Mouse (Mus musculus) embryonic facial prominence, embryonic 10.5 days (tissue): Measurements from ENCODE around the gene Hexdc. TPM values are rescaled to one million over a fixed set of nuclear protein-coding genes. Genes with fewer than 3 reads are reported as not detected.
A peak's percentile ranks its signal among the peaks of the same experiment; 100 is the strongest.

Experiments
- DNase-seq: peaks from one replicate; pipeline ENCODE4 v3.0.0-alpha.2; 2017; ENCODE audit warnings: low spot score
- H3K27ac ChIP-seq: fragments of 300-500 bp; sonication (generic); replicated peaks from 2 replicates; pipeline ENCODE4 v1.5.1; 2016; ENCODE audit warnings: mild to moderate bottlenecking
- H3K27me3 ChIP-seq: fragments of 300-500 bp; sonication (generic); replicated peaks from 2 replicates; pipeline ENCODE4 v1.6.1; 2016; ENCODE audit warnings: low read depth, mild to moderate bottlenecking; ENCODE audit not compliant: poor library complexity, severe bottlenecking
- H3K36me3 ChIP-seq: fragments of 300-500 bp; sonication (generic); replicated peaks from 2 replicates; pipeline ENCODE4 v1.6.1; 2016; ENCODE audit warnings: mild to moderate bottlenecking, moderate library complexity
- H3K4me1 ChIP-seq: fragments of 300-500 bp; sonication (generic); 2 replicates; pipeline ENCODE4 v1.6.1; 2016
- H3K4me3 ChIP-seq: fragments of 300-500 bp; sonication (generic); 2 replicates; pipeline ENCODE4 v1.5.1; 2016; ENCODE audit warnings: mild to moderate bottlenecking, moderate library complexity
- H3K9me3 ChIP-seq: fragments of 300-500 bp; sonication (generic); 2 replicates; pipeline ENCODE4 v1.6.1; 2016; ENCODE audit warnings: mild to moderate bottlenecking
- WGBS: fragments of 180-500 bp; shearing (Covaris S2); methylation state at CpG from one replicate; pipeline ENCODE4 v1.1.7; 2016; 5-methylcytosine and 5-hydroxymethylcytosine counted together
- polyA plus RNA-seq: library from polyadenylated mRNA; unstranded; fragments of >200 nt; fragmentation: Nextera tagmentation; extraction: Ambion mirVana; gene quantifications from 2 replicates; pipeline ENCODE4 v1.2.1, GENCODE M21; 2016

The Hexdc gene
- 5.1 and 5.5 TPM in 2 replicates for polyA plus RNA-seq

DNA sequence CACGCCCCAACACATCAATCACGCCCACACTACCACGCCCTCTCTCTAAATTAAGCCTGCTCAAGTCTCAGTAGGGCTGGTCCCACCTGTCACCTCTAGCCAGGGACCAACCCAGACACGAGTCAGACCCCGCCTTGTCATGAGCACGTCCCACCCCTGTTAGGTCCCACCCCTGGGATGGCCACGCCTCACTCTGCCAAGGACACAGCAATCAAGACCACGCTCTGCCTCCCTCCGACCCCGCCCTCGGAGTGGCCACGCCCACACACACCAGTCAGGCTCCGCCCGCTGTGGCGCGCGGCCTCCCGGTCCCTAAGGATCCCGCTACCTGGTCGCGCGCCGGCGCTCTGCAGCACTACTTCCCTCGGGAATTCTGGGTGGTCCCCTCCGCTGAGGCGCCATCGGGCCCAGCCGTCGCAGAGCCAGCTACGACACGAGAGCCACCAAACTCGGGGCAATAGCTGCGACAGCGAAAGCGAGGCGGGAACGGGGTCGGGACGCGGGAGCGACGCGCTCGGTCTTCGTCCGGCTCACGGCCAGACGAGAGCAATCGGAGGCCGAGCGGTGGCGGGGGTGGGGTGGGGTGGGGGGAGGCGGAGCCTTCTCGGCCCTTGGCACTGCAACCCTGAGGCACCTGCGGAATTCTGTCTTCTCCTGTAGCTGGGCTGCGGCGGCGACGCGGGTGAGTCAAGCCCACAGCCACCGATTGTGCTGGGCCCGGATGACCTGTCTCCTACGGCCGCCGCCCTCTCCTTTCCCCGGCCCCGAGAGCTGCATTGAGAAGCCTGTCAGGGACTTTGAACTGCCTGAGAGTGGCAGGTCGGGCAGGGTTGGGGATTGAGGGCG lies at the start of gene Hexdc, which contains the start of gene Ogfod3:
Hexdc (plus strand) TSS at position 273 of the 846 bp plus-strand sequence.
Ogfod3 (minus strand) TSS at position 551 of the 846 bp plus-strand sequence.
- peak; percentile 98 for DNase-seq
- Histone ChIP-seq H3K36me3 (peaks cover 22% of the 10 kb centered on the region), H3K9me3 (no peaks in the 10 kb centered on the region), H3K4me1 (peaks cover 17% of the 10 kb centered on the region), H3K27me3 (no peaks in the 10 kb centered on the region), H3K27ac (peak within 1 kb of the TSS; percentile 95), H3K4me3 (peak within 1 kb of the TSS; percentile 81)
- WGBS, result under 1% methylated on average over 70 of the region's 70 CpGs

DNA sequence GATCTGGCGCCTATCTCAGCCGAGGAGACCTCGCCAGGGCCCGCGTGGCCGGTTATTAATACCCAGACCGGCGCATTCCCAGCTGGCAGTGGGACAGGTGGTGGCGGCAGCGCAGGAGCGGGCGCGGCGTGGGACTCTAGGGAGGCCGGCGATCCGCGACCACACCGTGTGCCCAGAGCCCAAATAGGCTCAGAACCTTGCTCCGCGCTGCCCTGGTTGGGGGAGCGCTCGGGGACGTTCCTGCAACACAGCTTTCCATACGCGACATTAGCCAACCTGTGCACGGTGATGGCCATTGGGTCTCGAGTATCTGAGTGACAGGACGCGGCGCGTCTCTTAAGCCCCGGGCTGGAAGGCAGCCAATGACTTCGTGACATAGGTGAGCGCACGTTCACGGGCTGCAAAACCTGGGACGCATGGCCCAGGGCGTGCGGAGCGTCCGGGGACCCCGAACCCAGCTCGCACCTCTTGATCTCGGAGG lies 47.8 kb upstream of the Hexdc start:
- H3K36me3 ChIP-seq, result no peaks in the 10 kb centered on the region
- 2% methylated on average over 45 of the region's 45 CpGs for WGBS
- no peaks in the 10 kb centered on the region for H3K9me3 ChIP-seq
- H3K4me3 ChIP-seq, result peak overlapping the region; percentile 57
- H3K27me3 ChIP-seq, result peaks cover 61% of the 10 kb centered on the region
- peak; percentile 44 for DNase-seq
- H3K4me1 ChIP-seq, result peaks cover 15% of the 10 kb centered on the region
- H3K27ac ChIP-seq, result no peak overlapping the region; the same call in 1 of the 2 replicates

DNA sequence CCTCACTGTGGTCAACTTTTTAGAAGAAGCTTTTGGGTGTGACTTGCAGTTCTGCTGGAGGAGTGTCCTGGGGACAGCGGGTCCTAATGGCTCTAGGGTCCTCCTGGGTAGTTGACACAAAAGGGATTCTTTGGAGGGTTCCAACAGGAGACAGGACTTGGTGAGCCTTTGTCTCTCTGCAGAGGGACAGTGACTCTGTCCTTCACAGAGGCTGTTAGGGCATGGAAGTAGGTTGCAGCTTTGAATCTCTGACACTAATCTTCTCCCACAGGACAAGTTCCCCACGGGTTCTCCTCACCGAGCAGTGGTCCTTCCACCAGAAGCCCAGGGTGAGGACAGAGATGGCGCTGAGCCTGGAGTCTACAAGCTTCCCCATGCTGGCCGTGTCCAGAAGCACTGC lies 44.3 kb upstream of the Hexdc start, which contains the start of gene Uts2r:
Uts2r (plus strand) TSS at position 301 of the 400 bp plus-strand sequence.
- no peak within 1 kb of the TSS for H3K4me3 ChIP-seq
- H3K4me1 ChIP-seq, result peaks cover 23% of the 10 kb centered on the region
- H3K27me3 ChIP-seq, result peaks cover 46% of the 10 kb centered on the region
- no peak for DNase-seq
- H3K36me3 ChIP-seq, result no peaks in the 10 kb centered on the region
- no peaks in the 10 kb centered on the region for H3K9me3 ChIP-seq
- WGBS, result 89% methylated on average over 5 of the region's 5 CpGs
- H3K27ac ChIP-seq, result peak within 1 kb of the TSS; percentile 21; the same call in 1 of the 2 replicates

DNA sequence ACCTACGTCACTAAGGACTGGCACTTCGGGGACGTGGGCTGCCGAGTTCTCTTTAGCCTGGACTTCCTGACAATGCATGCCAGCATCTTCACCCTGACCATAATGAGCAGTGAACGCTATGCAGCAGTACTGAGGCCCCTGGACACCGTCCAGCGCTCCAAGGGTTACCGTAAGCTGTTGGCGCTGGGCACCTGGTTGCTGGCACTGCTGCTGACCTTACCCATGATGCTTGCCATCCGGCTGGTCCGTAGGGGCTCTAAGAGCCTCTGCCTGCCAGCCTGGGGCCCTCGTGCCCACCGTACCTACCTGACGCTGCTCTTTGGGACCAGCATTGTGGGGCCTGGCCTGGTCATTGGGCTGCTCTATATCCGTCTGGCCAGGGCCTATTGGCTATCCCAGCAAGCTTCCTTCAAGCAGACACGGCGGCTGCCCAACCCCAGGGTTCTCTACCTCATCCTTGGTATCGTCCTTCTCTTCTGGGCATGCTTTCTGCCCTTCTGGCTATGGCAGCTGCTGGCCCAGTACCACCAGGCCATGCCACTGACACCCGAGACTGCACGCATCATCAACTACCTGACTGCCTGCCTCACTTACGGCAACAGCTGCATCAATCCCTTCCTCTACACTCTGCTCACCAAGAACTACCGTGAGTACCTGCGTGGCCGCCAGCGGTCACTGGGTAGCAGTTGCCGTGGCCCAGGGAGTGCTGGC lies 43.4 kb upstream of the Hexdc start:
- Histone ChIP-seq H3K27me3 (peaks cover 38% of the 10 kb centered on the region), H3K36me3 (no peaks in the 10 kb centered on the region), H3K4me1 (peaks cover 23% of the 10 kb centered on the region), H3K4me3 (no peak overlapping the region), H3K27ac (peak overlapping the region; percentile 21; the same call in 1 of the 2 replicates), H3K9me3 (no peaks in the 10 kb centered on the region)
- no peak for DNase-seq
- WGBS, result 91% methylated on average over 26 of the region's 26 CpGs

DNA sequence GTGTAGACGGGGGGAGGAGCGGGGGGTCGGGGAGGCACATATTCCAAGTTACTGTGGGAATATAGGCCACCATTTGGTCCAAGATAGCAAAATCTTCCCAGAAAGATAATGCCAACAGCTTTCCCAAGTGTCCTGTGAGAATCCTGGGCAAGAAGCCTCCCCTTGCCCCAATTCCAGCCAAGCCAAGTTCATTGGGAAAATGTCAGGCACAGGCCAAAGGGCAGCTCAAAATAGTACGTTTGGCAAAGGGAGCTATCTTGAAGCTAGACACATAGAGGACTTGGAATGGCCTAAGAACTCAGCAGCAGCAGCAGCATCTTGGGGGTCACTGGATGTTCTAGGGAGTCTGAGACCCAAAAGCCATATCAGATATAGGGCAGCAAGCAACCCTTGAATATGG lies 40.5 kb upstream of the Hexdc start:
- H3K4me1 ChIP-seq, result peaks cover 13% of the 10 kb centered on the region
- WGBS, result 88% methylated on average over 4 of the region's 4 CpGs
- H3K27me3 ChIP-seq, result peaks cover 9% of the 10 kb centered on the region; the same call in 1 of the 2 replicates
- H3K4me3 ChIP-seq, result no peak overlapping the region
- DNase-seq, result no peak
- H3K9me3 ChIP-seq, result no peaks in the 10 kb centered on the region
- H3K36me3 ChIP-seq, result no peaks in the 10 kb centered on the region
- H3K27ac ChIP-seq, result no peak overlapping the region

DNA sequence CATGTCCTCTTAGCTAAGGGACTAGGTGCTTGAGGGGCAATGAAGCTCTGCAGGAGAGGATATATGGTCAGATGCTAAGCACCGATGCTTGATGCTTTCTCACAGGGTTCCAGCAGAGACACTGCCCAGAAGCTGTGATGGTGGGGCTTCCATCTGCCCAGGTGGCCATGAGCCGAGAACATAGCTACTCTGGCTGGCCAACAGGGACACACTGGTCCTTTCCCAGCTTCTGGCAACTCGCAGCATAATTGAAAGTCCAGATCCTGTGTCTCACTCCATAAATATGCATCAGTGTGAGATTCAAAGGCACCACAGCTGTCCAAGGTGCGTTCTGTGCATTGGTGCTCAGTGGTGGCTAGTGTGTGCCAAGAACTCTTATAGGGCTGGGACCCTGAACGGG lies 31.0 kb upstream of the Hexdc start:
- H3K9me3 ChIP-seq, result no peaks in the 10 kb centered on the region
- peaks cover 32% of the 10 kb centered on the region for H3K4me1 ChIP-seq
- no peak for DNase-seq
- 86% methylated on average over 5 of the region's 5 CpGs for WGBS
- H3K27me3 ChIP-seq, result no peaks in the 10 kb centered on the region
- no peaks in the 10 kb centered on the region for H3K36me3 ChIP-seq
- H3K27ac ChIP-seq, result no peak overlapping the region
- no peak overlapping the region for H3K4me3 ChIP-seq

DNA sequence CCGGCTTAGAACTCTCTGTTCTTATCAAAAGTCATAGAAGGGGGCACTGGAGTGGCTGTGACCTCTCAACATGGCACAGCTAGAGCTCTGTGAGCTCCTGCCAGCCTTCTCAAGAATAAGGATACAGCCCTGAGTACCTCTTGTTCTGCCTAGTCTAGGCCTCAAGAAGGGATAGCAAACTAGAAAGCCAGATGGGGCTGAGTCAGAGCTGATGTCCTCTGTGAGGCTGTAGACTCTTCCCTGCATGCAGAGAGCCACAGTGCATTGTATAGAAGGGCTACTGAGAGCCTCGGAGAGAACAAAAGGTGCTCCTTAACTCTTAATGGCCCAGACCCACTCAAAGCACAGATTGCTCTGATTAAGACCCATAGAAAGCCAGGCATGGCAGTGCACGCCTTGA lies 30.0 kb upstream of the Hexdc start:
- peaks cover 3% of the 10 kb centered on the region; the same call in 1 of the 2 replicates for H3K36me3 ChIP-seq
- no peak for DNase-seq
- no peak overlapping the region for H3K27ac ChIP-seq
- H3K9me3 ChIP-seq, result no peaks in the 10 kb centered on the region
- no peak overlapping the region for H3K4me3 ChIP-seq
- 50% methylated on average over 3 of the region's 3 CpGs for WGBS
- no peaks in the 10 kb centered on the region for H3K27me3 ChIP-seq
- peaks cover 32% of the 10 kb centered on the region for H3K4me1 ChIP-seq

DNA sequence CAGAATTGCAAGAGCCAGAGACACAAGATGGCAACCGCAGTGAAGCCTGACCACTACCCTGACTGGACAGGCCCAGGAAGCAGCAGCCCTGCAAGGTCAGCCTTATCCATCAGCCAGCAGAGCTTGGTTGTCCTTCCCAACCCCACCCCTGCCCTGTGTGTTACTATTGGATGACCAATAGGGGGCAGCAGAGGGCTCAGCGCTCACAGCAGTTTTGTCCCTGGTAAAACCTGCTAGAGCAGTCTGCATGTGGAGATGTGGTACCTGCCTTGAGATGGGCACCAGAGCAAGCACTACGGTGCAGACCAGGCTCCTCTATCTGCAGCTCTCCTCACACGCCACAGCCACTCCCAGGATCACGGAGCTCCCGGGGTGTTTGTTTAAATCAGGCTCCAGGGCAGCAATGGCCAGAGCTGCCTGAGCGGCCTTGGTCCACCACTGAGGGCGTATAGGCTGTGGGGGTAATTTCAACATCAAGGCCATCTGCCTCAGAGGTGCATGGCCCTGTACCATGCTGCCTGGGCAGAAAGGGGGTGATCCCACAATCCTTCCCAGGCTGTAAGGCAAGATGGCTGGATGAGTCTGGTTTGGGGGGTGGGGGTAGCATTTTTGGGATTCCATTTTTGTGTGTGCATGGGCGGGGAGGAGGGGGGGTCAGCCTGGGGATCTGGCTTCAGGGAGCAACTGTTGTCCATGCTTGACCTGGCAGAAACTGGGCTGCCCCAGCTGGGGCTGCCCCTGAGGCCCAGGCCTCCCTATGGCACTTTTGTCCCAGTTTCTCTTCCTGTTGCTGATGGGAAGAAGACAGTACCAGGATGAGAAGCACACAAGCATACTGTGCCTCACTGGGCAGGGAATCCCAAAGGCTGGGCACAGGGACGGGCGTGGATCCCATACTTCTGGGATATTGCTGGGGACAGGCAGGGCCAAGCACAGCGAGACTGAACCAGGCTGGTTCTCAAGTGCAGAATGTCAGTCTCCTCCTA lies 27.7 kb upstream of the Hexdc start:
- peak overlapping the region; percentile 1 for H3K27ac ChIP-seq

DNA sequence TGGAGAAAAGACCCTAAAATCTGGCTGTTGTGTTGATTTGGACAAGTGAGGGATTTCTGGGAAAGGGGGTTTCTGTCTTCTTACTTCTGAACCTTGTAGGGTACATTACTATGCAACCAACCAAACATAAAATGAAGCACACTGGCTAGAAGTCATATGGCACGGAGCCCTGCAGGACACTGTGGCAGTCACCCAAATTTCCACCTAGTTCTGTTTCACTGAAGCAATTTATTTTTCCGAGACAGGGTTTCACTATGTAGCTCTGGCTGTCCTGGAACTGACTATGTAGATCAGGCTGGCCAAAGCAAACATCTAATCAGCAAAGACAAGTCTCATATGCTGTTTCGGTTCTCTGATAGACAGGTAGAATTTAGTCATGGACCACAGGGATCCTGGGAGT lies 14.6 kb upstream of the Hexdc start:
- Histone ChIP-seq H3K9me3 (no peaks in the 10 kb centered on the region), H3K27ac (no peak overlapping the region), H3K27me3 (no peaks in the 10 kb centered on the region), H3K4me3 (no peak overlapping the region), H3K36me3 (peaks cover 4% of the 10 kb centered on the region; the same call in 1 of the 2 replicates), H3K4me1 (no peaks in the 10 kb centered on the region)
- WGBS, result 87% methylated on average over 3 of the region's 3 CpGs
- no peak for DNase-seq

More for the DNA sequence above, 27.7 kb upstream of the Hexdc start:
- 53% methylated on average over 12 of the region's 12 CpGs for WGBS
- Histone ChIP-seq H3K9me3 (no peaks in the 10 kb centered on the region), H3K27me3 (no peaks in the 10 kb centered on the region), H3K36me3 (peaks cover 8% of the 10 kb centered on the region), H3K4me3 (no peak overlapping the region), H3K4me1 (peaks cover 30% of the 10 kb centered on the region)
- DNase-seq, result peak; percentile 71

DNA sequence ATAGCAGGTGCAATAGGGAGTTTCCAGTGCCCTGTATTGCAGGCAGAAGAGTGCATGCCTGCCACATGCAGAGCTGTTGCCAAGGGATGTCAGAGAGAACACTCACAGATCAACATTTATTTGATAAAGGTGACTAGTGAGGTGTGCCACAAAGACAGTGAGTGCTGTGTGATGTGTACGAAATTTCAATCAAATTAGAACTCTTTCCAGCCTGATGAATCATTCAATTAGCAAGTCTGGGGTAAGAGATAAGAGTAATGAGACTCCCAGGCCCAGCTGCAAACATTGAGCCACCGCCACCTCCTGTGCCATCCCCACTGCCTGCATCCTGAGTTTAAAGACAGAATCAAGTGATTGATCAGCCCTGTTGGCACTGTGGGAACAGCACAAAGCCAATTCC lies 11.5 kb upstream of the Hexdc start:
- no peak overlapping the region for H3K4me3 ChIP-seq
- no peak overlapping the region for H3K27ac ChIP-seq
- H3K36me3 ChIP-seq, result peaks cover 8% of the 10 kb centered on the region; the same call in 1 of the 2 replicates
- H3K9me3 ChIP-seq, result no peaks in the 10 kb centered on the region
- WGBS, result 75% methylated on average over 2 of the region's 2 CpGs
- DNase-seq, result no peak
- no peaks in the 10 kb centered on the region for H3K27me3 ChIP-seq
- H3K4me1 ChIP-seq, result no peaks in the 10 kb centered on the region

DNA sequence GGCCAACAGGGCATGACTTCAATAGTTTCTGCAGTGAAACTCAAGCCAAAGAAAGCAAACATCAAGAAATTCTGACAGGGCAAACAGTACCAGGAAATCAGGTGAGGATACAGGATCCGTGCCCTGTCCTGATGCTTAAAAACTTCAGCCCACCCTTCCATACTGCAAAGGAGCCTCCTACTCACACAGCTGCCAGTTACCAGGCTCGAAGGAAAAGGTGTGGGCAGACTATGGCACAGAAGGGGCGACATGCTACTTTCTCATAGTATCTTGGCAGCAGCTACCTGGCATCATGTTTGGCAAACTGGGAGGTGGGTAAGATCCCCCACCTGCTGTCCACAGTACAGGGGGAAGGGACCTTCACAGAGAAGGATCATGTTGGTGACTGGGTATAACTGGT lies 10.8 kb upstream of the Hexdc start:
- DNase-seq, result no peak
- Histone ChIP-seq H3K27me3 (no peaks in the 10 kb centered on the region), H3K36me3 (peaks cover 8% of the 10 kb centered on the region; the same call in 1 of the 2 replicates), H3K4me3 (no peak overlapping the region), H3K4me1 (no peaks in the 10 kb centered on the region), H3K27ac (no peak overlapping the region), H3K9me3 (no peaks in the 10 kb centered on the region)
- WGBS, result 79% methylated on average over 3 of the region's 3 CpGs
